Comparison of ENCODE assay signal across 28 mouse cellular contexts in the genomic region with DNA sequence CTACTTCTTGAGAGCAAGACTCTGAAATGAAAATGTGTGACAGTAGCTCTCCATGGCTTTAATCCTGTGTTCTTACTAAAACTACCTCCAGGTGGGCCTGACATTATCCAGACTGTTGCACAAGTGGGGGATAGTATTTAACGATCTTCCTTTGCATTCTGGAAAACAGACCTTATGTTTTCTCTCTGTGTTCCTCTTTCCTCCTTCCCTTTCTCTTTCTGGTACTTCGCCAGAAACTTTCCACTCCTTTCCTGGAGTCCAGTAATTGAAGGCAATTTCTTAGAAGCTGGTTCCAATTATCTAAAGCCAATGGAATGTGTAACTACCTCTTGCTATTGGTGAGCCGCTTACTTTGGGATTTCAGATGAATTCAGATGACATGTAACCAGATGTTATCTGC.
A peak's percentile ranks its signal among the peaks of the same experiment; 100 is the strongest.
DNase-seq lines count a peak whose midpoint lies in the region; ATAC-seq and TF ChIP-seq lines count a peak whose summit lies in the region.
"Had no signal": no experiment of that assay in that cellular context is flagged by ENCODE, and none has a peak within 500 bp of the region (broad histone marks: within the 10 kb centered on the region; RNA-seq: fewer than 3 reads in every experiment).

No protein-coding gene starts in this region.

- H3K4me3 ChIP-seq in embryonic facial prominence, embryonic 11.5 days (ENCODE audit: low read depth, low read length) = no peak overlapping the region
- H3K4me3 ChIP-seq in layer of hippocampus, adult 2 months = no peak overlapping the region
- H3K4me3 ChIP-seq: embryonic facial prominence, embryonic 15.5 days; forebrain, embryonic 12.5 days; gastrocnemius, adult 2 months; heart, embryonic 10.5 days; kidney, embryonic 15.5 days; midbrain, embryonic 12.5 days; neural tube, embryonic 15.5 days had no signal

- peak; percentile 9 for DNase-seq in NIH3T3 (ENCODE audit: low read depth)
- DNase-seq in embryonic facial prominence, embryonic 11.5 days (ENCODE audit: low spot score) = peak; percentile 92
- DNase-seq in hindlimb bud, embryonic 11.5 days (ENCODE audit: extremely low spot score, low read depth, low spot score) = peak; percentile 92
- DNase-seq in mesoderm, embryonic 11.5 days (ENCODE audit: low read depth, low spot score) = peak; percentile 52
- DNase-seq in kidney, postnatal 10 days = no peak
- no peak for DNase-seq in layer of hippocampus, adult 2 months (ENCODE audit: low spot score in 2 of 2)
- DNase-seq in urinary bladder, postnatal 10 days (ENCODE audit: low spot score) = no peak
- DNase-seq: adrenal gland, postnatal 10 days; B cell, adult 2 months; cerebellum, adult 2 months; cerebellum, postnatal 25 days; gastrocnemius, adult 2 months; kidney, postnatal 4 days; layer of hippocampus, adult 9-11 months; liver, postnatal 0 days had no signal

- H3K4me1 ChIP-seq in embryonic facial prominence, embryonic 11.5 days (ENCODE audit: control insufficient read depth, insufficient read depth, low read length) = no peaks in the 10 kb centered on the region; the same call in 1 of the 2 replicates
- H3K4me1 ChIP-seq: forebrain, embryonic 12.5 days; midbrain, embryonic 12.5 days; neural tube, embryonic 15.5 days had no signal

- no peak overlapping the region for H3K9ac ChIP-seq in embryonic facial prominence, embryonic 11.5 days (replicated peaks; ENCODE audit: low read length)
- H3K9ac ChIP-seq: embryonic facial prominence, embryonic 15.5 days; forebrain, embryonic 12.5 days; kidney, embryonic 15.5 days; liver, postnatal 0 days; midbrain, embryonic 12.5 days; neural tube, embryonic 15.5 days had no signal

- 12% methylated on average over 3 of the region's 3 CpGs for WGBS in embryonic facial prominence, embryonic 11.5 days

- H3K9me3 ChIP-seq in embryonic facial prominence, embryonic 11.5 days (replicated peaks; ENCODE audit: control insufficient read depth, low read length) = no peaks in the 10 kb centered on the region
- H3K9me3 ChIP-seq: embryonic facial prominence, embryonic 15.5 days; forebrain, embryonic 12.5 days; G1E; heart, embryonic 10.5 days; kidney, embryonic 15.5 days; midbrain, embryonic 12.5 days; neural tube, embryonic 15.5 days had no signal

- H3K27me3 ChIP-seq in embryonic facial prominence, embryonic 11.5 days (ENCODE audit: control insufficient read depth, insufficient read depth, low read length) = no peaks in the 10 kb centered on the region
- H3K27me3 ChIP-seq: CH12.LX; embryonic facial prominence, embryonic 15.5 days; forebrain, embryonic 12.5 days; kidney, embryonic 15.5 days; midbrain, embryonic 12.5 days; neural tube, embryonic 15.5 days had no signal

- TF ChIP-seq CTCF in layer of hippocampus, adult 2 months (conservative IDR thresholded peaks at IDR 0.05) = no peak

- no peak overlapping the region for H3K4me2 ChIP-seq in embryonic facial prominence, embryonic 11.5 days (ENCODE audit: low read depth, low read length)
- H3K4me2 ChIP-seq: embryonic facial prominence, embryonic 15.5 days; forebrain, embryonic 12.5 days; kidney, embryonic 15.5 days; liver, embryonic 11.5 days; midbrain, embryonic 12.5 days; neural tube, embryonic 15.5 days had no signal

- H3K36me3 ChIP-seq in embryonic facial prominence, embryonic 11.5 days (replicated peaks; ENCODE audit: control insufficient read depth, insufficient read depth, low read depth, low read length) = no peaks in the 10 kb centered on the region
- H3K36me3 ChIP-seq: embryonic facial prominence, embryonic 15.5 days; forebrain, embryonic 12.5 days; G1E; heart, embryonic 10.5 days; kidney, embryonic 15.5 days; midbrain, embryonic 12.5 days; neural tube, embryonic 15.5 days had no signal

- H3K27ac ChIP-seq in embryonic facial prominence, embryonic 11.5 days (replicated peaks; ENCODE audit: low read depth, low read length) = no peak overlapping the region; the same call in 1 of the 2 replicates
- H3K27ac ChIP-seq in layer of hippocampus, adult 2 months = no peak overlapping the region
- H3K27ac ChIP-seq: embryonic facial prominence, embryonic 15.5 days; forebrain, embryonic 12.5 days; gastrocnemius, adult 2 months; heart, embryonic 10.5 days; kidney, embryonic 15.5 days; midbrain, embryonic 12.5 days; neural tube, embryonic 15.5 days had no signal

- ATAC-seq in embryonic facial prominence, embryonic 11.5 days (replicated peaks; ENCODE audit: insufficient number of reproducible peaks, low FRiP score, low TSS enrichment, low read depth) = no peak
- ATAC-seq: activated CD4-positive, CD25-positive, alpha-beta regulatory T cell, adult 4 months; hindbrain, embryonic 16.5 days; intestine, postnatal 0 days; liver, postnatal 0 days; lung, postnatal 0 days had no signal

Comparison
In these comparisons a context has a peak if more than half of its experiments do, and no peak if none do; other contexts are left out.
1. DNase-seq: peak in NIH3T3 (single experiment), embryonic facial prominence, embryonic 11.5 days (single experiment), hindlimb bud, embryonic 11.5 days (single experiment) and mesoderm, embryonic 11.5 days (single experiment); none in kidney, postnatal 10 days (single experiment), layer of hippocampus, adult 2 months (0 of 2) and urinary bladder, postnatal 10 days (single experiment).